ENCODE assay signal across 8 mouse cellular contexts in the genomic region with DNA sequence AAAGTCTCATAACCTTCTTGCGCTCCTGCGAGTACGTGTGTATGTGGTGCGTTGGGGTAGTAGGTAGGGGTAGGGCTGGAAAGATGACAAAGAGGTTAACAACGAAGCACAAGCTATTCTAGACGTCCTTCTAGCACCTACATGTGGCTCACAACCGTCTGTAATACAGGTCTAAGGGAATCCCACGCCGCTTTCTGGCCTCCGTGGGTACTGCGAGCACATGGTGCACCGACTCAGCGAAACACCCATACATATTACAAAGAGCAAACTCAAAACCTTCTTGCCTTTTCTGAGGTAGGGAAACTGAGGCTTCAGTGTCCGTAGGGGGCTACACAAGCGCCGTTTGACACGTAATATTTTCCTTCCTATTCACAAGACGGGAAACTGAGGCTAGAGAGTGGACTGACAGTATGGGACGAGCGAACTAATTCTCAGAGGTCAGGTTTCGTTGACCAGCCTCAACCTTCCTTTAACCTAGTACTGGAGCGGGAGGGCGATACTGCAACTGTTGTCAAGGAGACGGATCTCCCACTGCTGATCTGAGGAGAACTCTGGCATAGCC. TPM values are rescaled to one million over a fixed set of nuclear protein-coding genes. Genes with fewer than 3 reads are reported as not detected.
DNase-seq lines count a peak whose midpoint lies in the region; ATAC-seq and TF ChIP-seq lines count a peak whose summit lies in the region.

No protein-coding gene starts in this region.

- peak; percentile 75 for DNase-seq in layer of hippocampus, adult 11-12 months (ENCODE audit: low spot score)
- DNase-seq in layer of hippocampus, adult 9-10 months (ENCODE audit: low spot score) = no peak
- DNase-seq in embryo, embryonic 10.5 days (ENCODE audit: low spot score) = peak; percentile 78
- DNase-seq in gastrocnemius, postnatal 25 days = peak; percentile 33
- peak; percentile 70 for DNase-seq in limb, embryonic 11.5 days (ENCODE audit: low spot score)
- DNase-seq in midbrain, embryonic 11.5 days (ENCODE audit: low spot score, missing footprints) = no peak
- peak; percentile 70 for DNase-seq in right cerebral cortex, postnatal 4 days

- H3K4me1 ChIP-seq in intestine, postnatal 0 days (replicated peaks; ENCODE audit: control insufficient read depth, insufficient read depth, low read length) = no peaks in the 10 kb centered on the region
- H3K4me1 ChIP-seq in limb, embryonic 11.5 days (ENCODE audit: control insufficient read depth, insufficient read depth, low read length) = no peaks in the 10 kb centered on the region
- H3K4me1 ChIP-seq in midbrain, embryonic 11.5 days (ENCODE audit: control insufficient read depth, insufficient read depth, low read length) = peaks cover 4% of the 10 kb centered on the region; the same call in 1 of the 2 replicates

- TF ChIP-seq CTCF in intestine, postnatal 0 days (IDR thresholded peaks at IDR 0.05; ENCODE audit: low read depth) = peak; percentile 83

- no peaks in the 10 kb centered on the region for H3K27me3 ChIP-seq in intestine, postnatal 0 days (replicated peaks; ENCODE audit: control insufficient read depth, insufficient read depth, low read length)
- no peaks in the 10 kb centered on the region for H3K27me3 ChIP-seq in limb, embryonic 11.5 days (ENCODE audit: control insufficient read depth, insufficient read depth, low read length)
- H3K27me3 ChIP-seq in midbrain, embryonic 11.5 days (ENCODE audit: control insufficient read depth, insufficient read depth, low read length) = no peaks in the 10 kb centered on the region

- peak overlapping the region; percentile 52 for H3K27ac ChIP-seq in intestine, postnatal 0 days (ENCODE audit: low read depth, low read length)
- 0 out of 2 replicates have a peak overlapping the region, but pooled peaks have one; percentile 5 for H3K27ac ChIP-seq in limb, embryonic 11.5 days (replicated peaks; ENCODE audit: low read depth, low read length)
- H3K27ac ChIP-seq in midbrain, embryonic 11.5 days (ENCODE audit: low read depth, low read length) = peak overlapping the region; percentile 42

- peak; percentile 63 for ATAC-seq in intestine, postnatal 0 days
- ATAC-seq in limb, embryonic 11.5 days (ENCODE audit: insufficient number of reproducible peaks, low FRiP score, low TSS enrichment, low read depth) = 0 out of 2 replicates have a peak, but pooled peaks have one; percentile 4
- ATAC-seq in midbrain, embryonic 11.5 days (ENCODE audit: low FRiP score) = peak; percentile 47

- no peaks in the 10 kb centered on the region for H3K36me3 ChIP-seq in intestine, postnatal 0 days (ENCODE audit: control insufficient read depth, insufficient read depth)
- no peaks in the 10 kb centered on the region for H3K36me3 ChIP-seq in limb, embryonic 11.5 days (ENCODE audit: control insufficient read depth, insufficient read depth, low read length)
- 0 out of 2 replicates have a peak, but pooled peaks cover 2% of the 10 kb centered on the region for H3K36me3 ChIP-seq in midbrain, embryonic 11.5 days (ENCODE audit: control insufficient read depth, insufficient read depth, low read length)

- WGBS in intestine, postnatal 0 days = 1% methylated on average over 24 of the region's 24 CpGs
- under 1% methylated on average over 24 of the region's 24 CpGs for WGBS in limb, embryonic 11.5 days
- WGBS in midbrain, embryonic 11.5 days = 1% methylated on average over 24 of the region's 24 CpGs

- peak overlapping the region; percentile 84 for H3K4me2 ChIP-seq in intestine, postnatal 0 days (replicated peaks; ENCODE audit: low read depth)
- H3K4me2 ChIP-seq in limb, embryonic 11.5 days (ENCODE audit: low read depth, severe bottlenecking) = peak overlapping the region; percentile 72
- H3K4me2 ChIP-seq in midbrain, embryonic 11.5 days = peak overlapping the region; percentile 73

- H3K9ac ChIP-seq in intestine, postnatal 0 days (ENCODE audit: low read depth, low read length) = peak overlapping the region; percentile 37; the same call in 1 of the 2 replicates
- peak overlapping the region; percentile 53 for H3K9ac ChIP-seq in limb, embryonic 11.5 days (ENCODE audit: low read length)
- H3K9ac ChIP-seq in midbrain, embryonic 11.5 days (ENCODE audit: low read length) = peak overlapping the region; percentile 48

- H3K4me3 ChIP-seq in intestine, postnatal 0 days (ENCODE audit: low read depth, low read length) = peak overlapping the region; percentile 61
- H3K4me3 ChIP-seq in limb, embryonic 11.5 days (ENCODE audit: low read depth, low read length) = peak overlapping the region; percentile 67
- peak overlapping the region; percentile 62 for H3K4me3 ChIP-seq in midbrain, embryonic 11.5 days (ENCODE audit: low read depth, low read length)

- no peaks in the 10 kb centered on the region for H3K9me3 ChIP-seq in intestine, postnatal 0 days (ENCODE audit: control insufficient read depth)
- no peaks in the 10 kb centered on the region for H3K9me3 ChIP-seq in limb, embryonic 11.5 days (ENCODE audit: control insufficient read depth, low read length)
- no peaks in the 10 kb centered on the region for H3K9me3 ChIP-seq in midbrain, embryonic 11.5 days (ENCODE audit: control insufficient read depth, low read length)

RNA-seq across cellular contexts. Expression of gene Zfp444, which starts 0.5 kb away (rescaled TPM):
- 1 to 10 TPM; 4.0 to 7.6 TPM for total RNA-seq in gastrocnemius, postnatal 25 days (2021)
- 18.5 and 18.7 TPM in 2 replicates for polyA plus RNA-seq in intestine, postnatal 0 days (2015; fragmentation: Nextera tagmentation; extraction: Ambion mirVana)
- 71.6 and 79.7 TPM in 2 replicates for polyA plus RNA-seq in limb, embryonic 11.5 days (2014; fragmentation: Nextera tagmentation; extraction: Ambion mirVana)
- polyA plus RNA-seq in midbrain, embryonic 11.5 days (2014; fragmentation: Nextera tagmentation; extraction: Ambion mirVana) = 69.4 and 72.2 TPM in 2 replicates

RNA-seq across cellular contexts. Expression of gene Zfp787, which starts 15.7 kb away (rescaled TPM):
- 10 to 100 TPM; 27.3 to 30.7 TPM for total RNA-seq in gastrocnemius, postnatal 25 days (2021)
- 42.2 and 46.5 TPM in 2 replicates for polyA plus RNA-seq in intestine, postnatal 0 days (2015; fragmentation: Nextera tagmentation; extraction: Ambion mirVana)
- polyA plus RNA-seq in limb, embryonic 11.5 days (2014; fragmentation: Nextera tagmentation; extraction: Ambion mirVana) = 13.2 and 14.7 TPM in 2 replicates
- 13.5 and 14.7 TPM in 2 replicates for polyA plus RNA-seq in midbrain, embryonic 11.5 days (2014; fragmentation: Nextera tagmentation; extraction: Ambion mirVana)

RNA-seq across cellular contexts. Expression of gene Galp, which starts 25.4 kb away (rescaled TPM):
- not detected for total RNA-seq in gastrocnemius, postnatal 25 days (2021)
- polyA plus RNA-seq in intestine, postnatal 0 days (2015; fragmentation: Nextera tagmentation; extraction: Ambion mirVana) = not detected in 2 replicates
- not detected in 2 replicates for polyA plus RNA-seq in limb, embryonic 11.5 days (2014; fragmentation: Nextera tagmentation; extraction: Ambion mirVana)
- not detected in 2 replicates for polyA plus RNA-seq in midbrain, embryonic 11.5 days (2014; fragmentation: Nextera tagmentation; extraction: Ambion mirVana)

RNA-seq across cellular contexts. Expression of gene Zscan5b, which starts 50.6 kb away (rescaled TPM):
- not detected for total RNA-seq in gastrocnemius, postnatal 25 days (2021)
- polyA plus RNA-seq in intestine, postnatal 0 days (2015; fragmentation: Nextera tagmentation; extraction: Ambion mirVana) = not detected in 2 replicates
- polyA plus RNA-seq in limb, embryonic 11.5 days (2014; fragmentation: Nextera tagmentation; extraction: Ambion mirVana) = not detected in 2 replicates
- polyA plus RNA-seq in midbrain, embryonic 11.5 days (2014; fragmentation: Nextera tagmentation; extraction: Ambion mirVana) = not detected in 2 replicates

Comparison
In these comparisons a context has a peak if more than half of its experiments do, and no peak if none do; other contexts are left out.
1. DNase-seq: peak in layer of hippocampus, adult 11-12 months (single experiment), embryo, embryonic 10.5 days (single experiment), gastrocnemius, postnatal 25 days (single experiment), limb, embryonic 11.5 days (single experiment) and right cerebral cortex, postnatal 4 days (single experiment); none in layer of hippocampus, adult 9-10 months (single experiment) and midbrain, embryonic 11.5 days (single experiment).
2. ATAC-seq: peak in every context shown above with its lines; median percentile 63 in intestine, postnatal 0 days; 47 in midbrain, embryonic 11.5 days; 4 in limb, embryonic 11.5 days.
3. Peak in every context shown above with its lines, with median percentiles within 50 percentile points of each other: H3K27ac ChIP-seq, H3K4me2 ChIP-seq, H3K4me3 ChIP-seq and H3K9ac ChIP-seq.